Mouse (Mus musculus) mouse trophoblast stem cell (cell line): ENCODE results near the gene Abcf2.

Experiments
- in situ Hi-C, 2 experiments: fragments of 300-500 bp; cut with MseI, MboI; formaldehyde crosslinking; loops; 2 replicates in 1 of 2; 3 replicates in 1 of 2; pipeline ENCODE4 v1.15.1; 2025

Abcf2 gene

GRCm38 (mm10) chr5:24577183-24577929 is at the start of gene Abcf2:
Gene Abcf2 (minus strand): TSS chr5:24577467.
- in situ Hi-C loops, result no loop called here

- in situ Hi-C loops, result no loop called here
Observed at GRCm38 (mm10) chr5:24624822-24625120, 47.5 kb upstream of the Abcf2 start.

GRCm38 (mm10) chr5:24623986-24624821 is 46.9 kb upstream of the Abcf2 start, which contains the start of gene Smarcd3:
Gene Smarcd3 (minus strand): TSS chr5:24624411.
- in situ Hi-C loops, result no loop called here

- in situ Hi-C loops, result no loop called here
Observed at GRCm38 (mm10) chr5:24623041-24623985, 46.0 kb upstream of the Abcf2 start.

- in situ Hi-C loops, result no loop called here
Observed at GRCm38 (mm10) chr5:24622386-24623040, 45.2 kb upstream of the Abcf2 start.

- in situ Hi-C loops, result no loop called here
Observed at GRCm38 (mm10) chr5:24620626-24621025, 43.4 kb upstream of the Abcf2 start.

GRCm38 (mm10) chr5:24620116-24620515 is 42.8 kb upstream of the Abcf2 start:
- in situ Hi-C loops, result no loop called here

- in situ Hi-C loops, result no loop called here
Observed at GRCm38 (mm10) chr5:24618921-24619320, 41.7 kb upstream of the Abcf2 start.

GRCm38 (mm10) chr5:24615097-24615496 is 37.8 kb upstream of the Abcf2 start:
- in situ Hi-C loops, result no loop called here

GRCm38 (mm10) chr5:24612302-24612649 is 35.0 kb upstream of the Abcf2 start:
- in situ Hi-C loops, result no loop called here

- in situ Hi-C loops, result no loop called here
Observed at GRCm38 (mm10) chr5:24611366-24612301, 34.4 kb upstream of the Abcf2 start.

GRCm38 (mm10) chr5:24609388-24609787 is 32.1 kb upstream of the Abcf2 start:
- in situ Hi-C loops, result no loop called here

GRCm38 (mm10) chr5:24605980-24606665 is 28.9 kb upstream of the Abcf2 start:
- in situ Hi-C loops, result no loop called here

GRCm38 (mm10) chr5:24605321-24605979 is 28.2 kb upstream of the Abcf2 start:
- in situ Hi-C loops, result no loop called here

GRCm38 (mm10) chr5:24604656-24605100 is 27.4 kb upstream of the Abcf2 start:
- in situ Hi-C loops, result no loop called here

GRCm38 (mm10) chr5:24604080-24604655 is 26.9 kb upstream of the Abcf2 start:
- in situ Hi-C loops, result no loop called here

- in situ Hi-C loops, result no loop called here
Observed at GRCm38 (mm10) chr5:24603431-24604010, 26.3 kb upstream of the Abcf2 start.

- in situ Hi-C loops, result no loop called here
Observed at GRCm38 (mm10) chr5:24602751-24603343, 25.6 kb upstream of the Abcf2 start.
